Mouse (Mus musculus): ENCODE data around the gene Ccdc97. TPM values are rescaled to one million over a fixed set of nuclear protein-coding genes. Genes with fewer than 3 reads are reported as not detected.
"Not testable (repeated sequence)": the region's sequence is repeated elsewhere in the genome, so short reads cannot be mapped to it uniquely, and the experiment has no call there.

The Ccdc97 gene
- polyA plus RNA-seq, 1 experiment from 2014 or later: 23.4 TPM

DNA sequence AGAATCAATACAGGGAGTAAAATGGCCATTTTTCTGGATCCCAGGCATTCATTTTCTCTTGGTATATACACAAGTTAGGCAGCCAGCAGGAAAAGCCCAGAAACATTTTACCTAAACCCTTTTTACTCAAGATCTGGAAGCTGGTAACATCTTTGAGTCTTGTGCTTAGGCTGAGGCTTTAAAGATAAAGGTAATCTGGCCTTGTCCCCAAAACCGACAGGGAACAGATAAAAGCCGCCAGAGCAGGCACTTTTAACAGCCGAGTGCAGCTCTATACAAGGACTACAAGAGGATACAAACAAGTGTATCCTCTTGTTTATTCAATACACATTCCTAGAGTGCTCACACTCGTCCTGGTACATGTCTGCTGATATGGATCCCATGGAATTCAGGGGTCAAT, 16.1 kb upstream of the Ccdc97 start:
- Histone ChIP-seq H3K27ac (replicated peaks in 1 of 2; ENCODE audit: control insufficient read depth in 1 of 2, insufficient read depth in 1 of 2, low read depth in 2 of 2, low read length in 2 of 2) (no peak overlapping the region), H3K9me3 (ENCODE audit: control insufficient read depth, low read length) (no peaks in the 10 kb centered on the region), H3K36me3 (ENCODE audit: control insufficient read depth, insufficient read depth, low read length) (peaks cover 98% of the 10 kb centered on the region), H3K4me2 (ENCODE audit: low read length) (no peak overlapping the region), H3K4me3 (ENCODE audit: control insufficient read depth in 1 of 2, insufficient read depth in 1 of 2, low read depth in 1 of 2, low read length in 2 of 2) (no peak overlapping the region), H3K4me1 (ENCODE audit: control insufficient read depth in 2 of 2, insufficient read depth in 2 of 2, low read length in 2 of 2) (peaks cover 0 to 3% of the 10 kb centered on the region in 2 experiments; a peak in 1 of 4 replicates), H3K9ac (ENCODE audit: low read length) (no peak overlapping the region), H3K27me3 (ENCODE audit: control insufficient read depth, insufficient read depth, low read length) (no peaks in the 10 kb centered on the region)
- ATAC-seq (ENCODE audit: insufficient number of reproducible peaks, insufficient read depth, low FRiP score, low read depth): no peak
- WGBS: 22% methylated on average over 4 of the region's 4 CpGs

DNA sequence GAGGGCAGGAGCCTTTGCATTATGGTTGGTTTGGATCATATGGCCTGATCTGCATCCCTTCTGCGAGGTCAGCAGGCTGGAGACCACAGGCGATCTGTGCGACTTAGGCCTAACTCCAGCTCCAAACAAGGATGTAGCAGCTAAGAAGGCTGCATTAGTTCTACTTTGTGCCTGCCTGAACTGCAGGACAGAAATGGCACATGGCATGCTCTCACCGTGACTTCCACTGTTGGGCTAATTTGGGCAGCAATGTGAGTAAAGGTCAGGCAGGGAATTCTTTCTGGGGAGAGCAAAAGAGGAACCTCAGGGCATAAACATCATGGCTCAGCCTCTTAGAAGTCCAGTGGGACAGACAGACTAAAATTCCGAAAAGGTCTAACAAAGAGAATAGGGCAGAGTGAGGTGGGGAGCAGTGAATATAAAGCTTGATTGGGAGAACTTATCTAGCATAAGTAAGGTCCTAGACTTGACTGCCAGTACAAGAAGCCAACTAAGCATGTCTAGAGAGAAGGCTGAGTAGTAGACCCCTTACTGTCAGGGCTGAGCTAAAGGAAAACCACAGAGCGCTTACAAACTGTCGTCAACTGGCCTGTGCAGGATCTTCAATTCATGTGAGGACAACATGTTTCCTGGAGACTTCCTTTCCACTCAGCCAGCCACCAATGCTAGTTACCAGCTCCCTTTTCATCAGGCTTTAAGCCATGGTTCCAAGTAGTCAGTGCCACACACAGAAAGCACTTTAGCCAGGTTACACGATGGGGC, 12.6 kb upstream of the Ccdc97 start:
- no peaks in the 10 kb centered on the region for H3K27me3 ChIP-seq (ENCODE audit: control insufficient read depth, insufficient read depth, low read length)
- H3K9ac ChIP-seq (ENCODE audit: low read length): no peak overlapping the region
- 0 out of 4 replicates have a peak overlapping the region, but pooled peaks have one; percentile 19 for H3K27ac ChIP-seq (replicated peaks in 1 of 2; ENCODE audit: control insufficient read depth in 1 of 2, insufficient read depth in 1 of 2, low read depth in 2 of 2, low read length in 2 of 2)
- H3K9me3 ChIP-seq (ENCODE audit: control insufficient read depth, low read length): no peaks in the 10 kb centered on the region
- no peak overlapping the region for H3K4me3 ChIP-seq (ENCODE audit: control insufficient read depth in 1 of 2, insufficient read depth in 1 of 2, low read depth in 1 of 2, low read length in 2 of 2)
- ATAC-seq (ENCODE audit: insufficient number of reproducible peaks, insufficient read depth, low FRiP score, low read depth): no peak
- H3K4me1 ChIP-seq (ENCODE audit: control insufficient read depth in 2 of 2, insufficient read depth in 2 of 2, low read length in 2 of 2): peaks cover 0 to 3% of the 10 kb centered on the region in 2 experiments; a peak in 1 of 4 replicates
- peaks cover 98% of the 10 kb centered on the region for H3K36me3 ChIP-seq (ENCODE audit: control insufficient read depth, insufficient read depth, low read length)
- H3K4me2 ChIP-seq (ENCODE audit: low read length): no peak overlapping the region
- whole genome bisulfite sequencing: 70% methylated on average over 8 of the region's 8 CpGs

DNA sequence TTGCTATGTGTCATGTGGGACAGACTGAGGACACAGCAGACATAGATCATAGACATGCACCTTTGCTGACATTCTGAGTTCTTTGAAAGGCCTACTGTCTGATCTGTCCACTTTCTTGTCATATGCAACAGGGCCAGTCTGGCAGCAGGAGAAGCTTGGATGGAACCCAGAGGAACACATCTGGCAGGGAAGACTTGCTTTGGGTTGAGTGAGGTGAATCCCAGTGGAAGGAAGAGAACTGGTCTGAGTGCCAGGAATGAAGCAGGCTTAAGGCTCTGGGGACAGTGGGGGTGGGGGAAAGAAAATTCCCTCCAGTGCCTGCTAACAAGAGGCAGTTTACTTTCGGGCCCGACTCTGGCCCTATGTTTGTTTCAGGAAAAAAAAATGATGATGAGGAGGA, 11.0 kb upstream of the Ccdc97 start:
- H3K4me1 ChIP-seq (ENCODE audit: control insufficient read depth in 2 of 2, insufficient read depth in 2 of 2, low read length in 2 of 2): peaks cover 0 to 3% of the 10 kb centered on the region in 2 experiments; a peak in 1 of 4 replicates
- 90% methylated on average over 2 of the region's 2 CpGs for WGBS
- no peak for ATAC-seq (ENCODE audit: insufficient number of reproducible peaks, insufficient read depth, low FRiP score, low read depth)

DNA sequence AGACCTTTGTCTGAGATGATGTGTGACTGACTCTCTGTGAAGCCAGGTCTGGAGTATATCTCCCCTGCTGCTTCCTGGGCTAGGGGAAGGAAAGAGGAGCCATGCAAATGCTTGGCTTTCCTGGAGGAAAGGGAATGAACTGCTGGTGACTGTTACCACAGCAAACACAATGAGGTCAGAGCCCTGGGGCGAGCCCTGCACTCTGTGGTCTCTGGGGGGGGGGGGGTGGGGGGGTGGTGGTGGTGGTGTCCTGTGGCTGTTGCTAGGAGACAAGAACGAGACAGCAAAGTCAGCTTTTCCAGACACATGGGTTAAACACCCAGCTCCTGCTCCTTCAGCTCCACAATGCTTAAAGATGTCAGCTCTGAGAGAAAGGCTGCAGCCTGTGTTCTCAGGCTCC, 10.5 kb upstream of the Ccdc97 start:
- H3K27ac ChIP-seq (replicated peaks in 1 of 2; ENCODE audit: control insufficient read depth in 1 of 2, insufficient read depth in 1 of 2, low read depth in 2 of 2, low read length in 2 of 2): no peak overlapping the region
- no peaks in the 10 kb centered on the region for H3K27me3 ChIP-seq (ENCODE audit: control insufficient read depth, insufficient read depth, low read length)
- H3K4me2 ChIP-seq (ENCODE audit: low read length): no peak overlapping the region
- peaks cover 0 to 3% of the 10 kb centered on the region in 2 experiments; a peak in 1 of 4 replicates for H3K4me1 ChIP-seq (ENCODE audit: control insufficient read depth in 2 of 2, insufficient read depth in 2 of 2, low read length in 2 of 2)
- H3K9ac ChIP-seq (ENCODE audit: low read length): no peak overlapping the region
- no peak for ATAC-seq (ENCODE audit: insufficient number of reproducible peaks, insufficient read depth, low FRiP score, low read depth)
- 43% methylated on average over 2 of the region's 2 CpGs for WGBS
- no peaks in the 10 kb centered on the region for H3K9me3 ChIP-seq (ENCODE audit: control insufficient read depth, low read length)
- peaks cover 98% of the 10 kb centered on the region for H3K36me3 ChIP-seq (ENCODE audit: control insufficient read depth, insufficient read depth, low read length)
- no peak overlapping the region for H3K4me3 ChIP-seq (ENCODE audit: control insufficient read depth in 1 of 2, insufficient read depth in 1 of 2, low read depth in 1 of 2, low read length in 2 of 2)

More for the DNA sequence above, 11.0 kb upstream of the Ccdc97 start:
- Histone ChIP-seq H3K36me3 (ENCODE audit: control insufficient read depth, insufficient read depth, low read length) (peaks cover 98% of the 10 kb centered on the region), H3K4me3 (ENCODE audit: control insufficient read depth in 1 of 2, insufficient read depth in 1 of 2, low read depth in 1 of 2, low read length in 2 of 2) (no peak overlapping the region), H3K9me3 (ENCODE audit: control insufficient read depth, low read length) (no peaks in the 10 kb centered on the region), H3K9ac (ENCODE audit: low read length) (no peak overlapping the region), H3K27ac (replicated peaks in 1 of 2; ENCODE audit: control insufficient read depth in 1 of 2, insufficient read depth in 1 of 2, low read depth in 2 of 2, low read length in 2 of 2) (no peak overlapping the region), H3K4me2 (ENCODE audit: low read length) (no peak overlapping the region), H3K27me3 (ENCODE audit: control insufficient read depth, insufficient read depth, low read length) (no peaks in the 10 kb centered on the region)

DNA sequence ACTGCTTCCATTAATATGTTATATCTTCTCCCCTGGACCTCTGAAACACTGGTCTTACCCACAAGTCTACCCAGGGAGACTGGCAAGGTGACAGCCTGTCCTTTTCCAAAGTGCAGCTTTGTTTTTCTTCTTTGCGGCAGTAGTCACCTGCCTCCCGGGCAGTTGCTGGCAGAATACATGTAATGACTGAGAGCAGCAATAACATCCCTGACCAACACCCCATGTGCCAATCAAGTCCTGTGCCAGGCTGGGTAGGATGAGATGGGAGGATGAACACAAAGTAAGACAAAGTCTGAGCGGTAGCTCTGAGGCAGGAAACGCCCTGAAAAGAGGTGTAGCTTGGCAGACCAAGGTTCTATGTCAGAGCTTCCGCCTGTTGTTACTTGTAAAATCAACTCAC, 8.9 kb upstream of the Ccdc97 start:
- Histone ChIP-seq H3K27me3 (ENCODE audit: control insufficient read depth, insufficient read depth, low read length) (no peaks in the 10 kb centered on the region), H3K4me1 (ENCODE audit: control insufficient read depth in 2 of 2, insufficient read depth in 2 of 2, low read length in 2 of 2) (peaks cover 0 to 3% of the 10 kb centered on the region in 2 experiments; a peak in 1 of 4 replicates), H3K36me3 (ENCODE audit: control insufficient read depth, insufficient read depth, low read length) (peaks cover 98% of the 10 kb centered on the region), H3K4me2 (ENCODE audit: low read length) (no peak overlapping the region), H3K9me3 (ENCODE audit: control insufficient read depth, low read length) (no peaks in the 10 kb centered on the region), H3K27ac (replicated peaks in 1 of 2; ENCODE audit: control insufficient read depth in 1 of 2, insufficient read depth in 1 of 2, low read depth in 2 of 2, low read length in 2 of 2) (no peak overlapping the region), H3K4me3 (ENCODE audit: control insufficient read depth in 1 of 2, insufficient read depth in 1 of 2, low read depth in 1 of 2, low read length in 2 of 2) (no peak overlapping the region), H3K9ac (ENCODE audit: low read length) (no peak overlapping the region)
- no peak for ATAC-seq (ENCODE audit: insufficient number of reproducible peaks, insufficient read depth, low FRiP score, low read depth)
- 88% methylated on average over 5 of the region's 5 CpGs for WGBS

DNA sequence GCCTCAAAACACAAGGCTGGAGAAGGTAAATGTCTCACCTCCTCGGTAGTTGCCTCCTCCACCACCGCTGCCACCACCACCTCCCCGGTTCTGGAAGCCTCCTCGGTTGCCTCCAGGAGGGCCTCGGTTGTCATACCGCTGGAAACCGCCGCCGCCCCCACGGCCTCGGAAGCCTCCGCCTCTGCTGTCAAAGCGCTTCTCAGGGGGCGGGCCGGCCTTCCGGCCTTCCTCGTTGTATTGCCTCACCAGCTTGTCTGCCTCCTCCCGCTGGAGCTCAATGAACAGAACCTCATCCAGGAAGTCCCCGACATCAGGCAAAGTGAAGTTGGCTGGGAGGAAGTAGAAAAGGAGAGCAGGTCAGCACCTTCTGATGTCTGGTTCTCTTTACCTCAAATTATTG, 7.0 kb upstream of the Ccdc97 start:
- no peak for ATAC-seq (ENCODE audit: insufficient number of reproducible peaks, insufficient read depth, low FRiP score, low read depth)
- Histone ChIP-seq H3K36me3 (ENCODE audit: control insufficient read depth, insufficient read depth, low read length) (peaks cover 100% of the 10 kb centered on the region), H3K9ac (ENCODE audit: low read length) (no peak overlapping the region), H3K4me3 (ENCODE audit: control insufficient read depth in 1 of 2, insufficient read depth in 1 of 2, low read depth in 1 of 2, low read length in 2 of 2) (no peak overlapping the region), H3K27ac (replicated peaks in 1 of 2; ENCODE audit: control insufficient read depth in 1 of 2, insufficient read depth in 1 of 2, low read depth in 2 of 2, low read length in 2 of 2) (no peak overlapping the region), H3K4me1 (ENCODE audit: control insufficient read depth in 2 of 2, insufficient read depth in 2 of 2, low read length in 2 of 2) (no peaks in the 10 kb centered on the region), H3K4me2 (ENCODE audit: low read length) (no peak overlapping the region), H3K9me3 (ENCODE audit: control insufficient read depth, low read length) (no peaks in the 10 kb centered on the region), H3K27me3 (ENCODE audit: control insufficient read depth, insufficient read depth, low read length) (no peaks in the 10 kb centered on the region)
- WGBS: 82% methylated on average over 19 of the region's 19 CpGs

DNA sequence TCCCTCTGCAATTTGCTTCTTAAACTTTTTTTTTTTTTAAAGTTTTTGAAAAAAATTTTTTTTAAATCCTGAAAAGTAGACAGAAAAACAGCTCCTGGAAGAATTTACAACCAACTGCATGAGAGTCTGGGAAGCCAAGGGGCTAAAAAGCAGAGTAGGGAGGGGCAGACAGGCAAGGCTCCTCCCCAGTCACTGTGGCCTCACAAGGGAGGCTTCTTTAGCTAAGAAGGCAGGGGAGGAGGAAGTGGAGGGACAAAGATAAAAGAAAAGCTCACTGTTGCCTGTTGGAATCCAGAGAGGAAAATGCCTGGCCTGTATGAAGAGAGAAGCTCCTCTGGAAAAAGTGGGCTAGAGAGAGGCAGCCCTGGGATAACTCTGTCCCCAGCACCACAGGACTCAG, 2.9 kb upstream of the Ccdc97 start:
- ATAC-seq (ENCODE audit: insufficient number of reproducible peaks, insufficient read depth, low FRiP score, low read depth); H3K9me3 ChIP-seq (ENCODE audit: control insufficient read depth, low read length); H3K27ac ChIP-seq (replicated peaks in 1 of 2; ENCODE audit: control insufficient read depth in 1 of 2, insufficient read depth in 1 of 2, low read depth in 2 of 2, low read length in 2 of 2); H3K27me3 ChIP-seq (ENCODE audit: control insufficient read depth, insufficient read depth, low read length); H3K4me2 ChIP-seq (ENCODE audit: low read length); H3K4me3 ChIP-seq (ENCODE audit: control insufficient read depth in 1 of 2, insufficient read depth in 1 of 2, low read depth in 1 of 2, low read length in 2 of 2); H3K9ac ChIP-seq (ENCODE audit: low read length): not testable (repeated sequence)
- H3K36me3 ChIP-seq (ENCODE audit: control insufficient read depth, insufficient read depth, low read length): peaks cover 70% of the 10 kb centered on the region
- peaks cover 5 to 15% of the 10 kb centered on the region in 2 experiments; a peak in 3 of 4 replicates for H3K4me1 ChIP-seq (ENCODE audit: control insufficient read depth in 2 of 2, insufficient read depth in 2 of 2, low read length in 2 of 2)

DNA sequence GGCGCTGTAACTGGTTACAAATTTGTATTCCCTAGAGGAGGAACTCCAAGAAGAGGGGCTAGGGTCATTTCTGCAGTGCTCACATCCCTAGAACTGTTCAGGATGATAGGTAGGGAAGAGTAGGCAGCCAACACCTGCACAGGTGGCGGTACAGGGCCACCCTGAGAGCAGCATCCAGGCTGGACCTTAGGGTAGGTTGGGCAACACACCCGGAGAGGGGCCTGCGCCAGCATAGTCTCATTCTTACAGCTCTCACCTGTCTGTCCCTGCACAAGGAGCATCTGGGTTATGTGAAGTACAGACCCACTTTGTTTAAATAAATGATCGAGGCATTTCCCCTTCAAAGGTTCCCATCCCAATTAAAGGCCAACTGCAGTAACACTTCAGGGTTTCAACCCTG, 1.9 kb upstream of the Ccdc97 start:
- H3K27ac ChIP-seq (replicated peaks in 1 of 2; ENCODE audit: control insufficient read depth in 1 of 2, insufficient read depth in 1 of 2, low read depth in 2 of 2, low read length in 2 of 2): no peak overlapping the region
- no peak for ATAC-seq (ENCODE audit: insufficient number of reproducible peaks, insufficient read depth, low FRiP score, low read depth)
- 87% methylated on average over 5 of the region's 5 CpGs for WGBS

More for the DNA sequence above, 1.9 kb upstream of the Ccdc97 start:
- Histone ChIP-seq H3K4me1 (ENCODE audit: control insufficient read depth in 2 of 2, insufficient read depth in 2 of 2, low read length in 2 of 2) (peaks cover 5 to 15% of the 10 kb centered on the region in 2 experiments; a peak in 3 of 4 replicates), H3K36me3 (ENCODE audit: control insufficient read depth, insufficient read depth, low read length) (peaks cover 70% of the 10 kb centered on the region), H3K9ac (ENCODE audit: low read length) (no peak overlapping the region), H3K4me3 (ENCODE audit: control insufficient read depth in 1 of 2, insufficient read depth in 1 of 2, low read depth in 1 of 2, low read length in 2 of 2) (no peak overlapping the region), H3K9me3 (ENCODE audit: control insufficient read depth, low read length) (no peaks in the 10 kb centered on the region), H3K4me2 (ENCODE audit: low read length) (no peak overlapping the region), H3K27me3 (ENCODE audit: control insufficient read depth, insufficient read depth, low read length) (no peaks in the 10 kb centered on the region)

All from heart, embryonic 14.5 days (tissue).